Mouse (Mus musculus): Measurements from ENCODE around the gene Tnxb. TPM values are rescaled to one million over a fixed set of nuclear protein-coding genes. Genes with fewer than 3 reads are reported as not detected.
A peak's percentile ranks its signal among the peaks of the same experiment; 100 is the strongest.

Gene Tnxb
- polyA plus RNA-seq, 1 experiment from 2014 or later: 0.24 TPM

DNA sequence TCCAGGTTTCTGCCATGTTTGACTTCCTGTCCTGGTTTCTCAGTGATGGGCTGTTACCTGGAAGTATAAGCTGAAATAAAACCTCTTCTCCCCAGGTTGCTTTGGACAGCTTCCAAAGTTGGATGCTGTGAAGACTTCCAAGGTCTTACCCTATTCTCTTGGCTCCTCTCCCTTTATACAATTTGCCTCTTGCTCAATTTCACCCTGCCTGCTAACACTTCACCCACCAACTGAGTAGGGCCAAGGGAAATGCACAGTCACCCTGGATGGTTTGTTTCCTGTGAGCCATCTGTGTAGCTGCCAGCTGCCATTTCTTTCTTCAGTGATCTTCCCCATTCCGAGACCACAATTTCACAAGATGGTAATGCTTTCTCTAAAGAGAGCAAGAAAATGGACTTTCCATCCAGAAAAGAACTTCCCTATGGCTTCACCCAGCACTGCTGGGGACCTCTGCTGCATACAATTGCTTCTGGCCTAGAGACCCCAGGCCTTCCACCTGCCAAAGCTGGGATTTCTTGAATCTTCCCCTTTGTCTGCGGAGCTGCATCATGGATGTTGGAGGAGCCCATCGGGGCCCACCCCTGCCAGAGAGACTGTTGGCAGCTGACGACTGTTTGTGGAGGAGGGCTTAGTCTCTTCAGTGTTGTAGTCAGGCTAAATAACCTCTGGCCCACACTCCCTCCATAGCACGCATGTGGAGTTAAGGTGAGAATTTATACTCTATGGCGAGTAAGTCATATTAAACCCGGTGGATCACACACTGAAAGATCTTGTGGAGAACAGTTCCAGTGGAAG lies 30.7 kb upstream of the Tnxb start:
- H3K4me3 ChIP-seq (ENCODE audit: low read depth, low read length): no peak overlapping the region
- WGBS (ENCODE audit: insufficient replicate concordance): 70% methylated on average over 7 of the region's 7 CpGs
- H3K9ac ChIP-seq (ENCODE audit: low read depth, low read length): no peak overlapping the region
- peaks cover 2% of the 10 kb centered on the region; the same call in 1 of the 2 replicates for H3K27me3 ChIP-seq (ENCODE audit: control insufficient read depth, insufficient read depth, low read length)
- no peaks in the 10 kb centered on the region for H3K4me1 ChIP-seq (ENCODE audit: control insufficient read depth, insufficient read depth, low read length)
- no peak for ATAC-seq (replicated peaks; ENCODE audit: insufficient number of reproducible peaks, low FRiP score, low TSS enrichment)
- no peaks in the 10 kb centered on the region for H3K36me3 ChIP-seq (ENCODE audit: control insufficient read depth, insufficient read depth, low read length)
- H3K4me2 ChIP-seq: no peak overlapping the region
- H3K27ac ChIP-seq (ENCODE audit: low read depth, low read length): no peak overlapping the region
- H3K9me3 ChIP-seq (replicated peaks; ENCODE audit: control insufficient read depth, low read length): no peaks in the 10 kb centered on the region

DNA sequence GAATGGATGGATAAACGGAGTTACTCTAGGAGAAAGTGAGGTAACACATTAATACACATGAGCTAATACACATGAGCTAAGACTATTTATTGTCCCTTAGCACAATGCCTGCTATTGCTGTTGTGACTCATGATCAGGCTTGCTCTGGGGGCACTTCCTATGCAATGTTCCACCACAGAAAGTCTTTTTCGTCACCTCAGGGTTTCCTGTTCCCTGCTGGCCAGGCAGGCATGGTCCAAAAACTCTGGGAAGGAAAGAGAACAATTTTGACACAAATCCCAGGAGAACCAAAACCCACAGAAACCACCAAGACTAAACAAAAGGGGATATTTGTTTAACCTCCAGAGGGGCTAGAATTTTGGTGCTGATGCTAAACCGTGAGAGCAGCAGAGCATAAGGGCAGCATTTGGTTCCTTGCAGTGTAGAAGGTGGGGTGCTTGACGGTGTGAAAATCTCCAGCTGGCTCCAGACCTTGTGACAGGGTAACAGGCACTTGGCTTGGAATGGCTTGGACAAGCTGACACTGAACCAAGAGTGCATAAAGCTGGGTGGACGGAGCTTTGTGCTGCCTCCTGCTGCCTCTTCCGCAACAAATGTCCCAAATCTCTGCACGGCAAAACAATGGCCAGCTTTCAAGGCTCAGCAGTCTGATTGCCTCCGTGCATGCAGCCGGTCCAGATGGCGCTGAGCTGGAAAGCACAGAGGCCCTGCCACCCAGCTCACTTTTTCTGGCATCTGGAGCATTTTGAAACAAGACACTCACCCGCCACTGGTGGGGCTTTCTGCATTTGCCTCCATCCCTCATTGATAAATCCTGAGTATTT lies 29.3 kb upstream of the Tnxb start:
- Histone ChIP-seq H3K4me1 (ENCODE audit: control insufficient read depth, insufficient read depth, low read length) (peaks cover 7% of the 10 kb centered on the region; the same call in 1 of the 2 replicates), H3K4me3 (ENCODE audit: low read depth, low read length) (no peak overlapping the region), H3K27me3 (ENCODE audit: control insufficient read depth, insufficient read depth, low read length) (no peaks in the 10 kb centered on the region; the same call in 1 of the 2 replicates), H3K27ac (ENCODE audit: low read depth, low read length) (peak overlapping the region; percentile 37), H3K9ac (ENCODE audit: low read depth, low read length) (peak overlapping the region; percentile 22; the same call in 1 of the 2 replicates), H3K9me3 (replicated peaks; ENCODE audit: control insufficient read depth, low read length) (no peaks in the 10 kb centered on the region), H3K36me3 (ENCODE audit: control insufficient read depth, insufficient read depth, low read length) (no peaks in the 10 kb centered on the region), H3K4me2 (peak overlapping the region; percentile 8; the same call in 1 of the 2 replicates)
- ATAC-seq (replicated peaks; ENCODE audit: insufficient number of reproducible peaks, low FRiP score, low TSS enrichment): no peak
- WGBS (ENCODE audit: insufficient replicate concordance): 15% methylated on average over 11 of the region's 11 CpGs

DNA sequence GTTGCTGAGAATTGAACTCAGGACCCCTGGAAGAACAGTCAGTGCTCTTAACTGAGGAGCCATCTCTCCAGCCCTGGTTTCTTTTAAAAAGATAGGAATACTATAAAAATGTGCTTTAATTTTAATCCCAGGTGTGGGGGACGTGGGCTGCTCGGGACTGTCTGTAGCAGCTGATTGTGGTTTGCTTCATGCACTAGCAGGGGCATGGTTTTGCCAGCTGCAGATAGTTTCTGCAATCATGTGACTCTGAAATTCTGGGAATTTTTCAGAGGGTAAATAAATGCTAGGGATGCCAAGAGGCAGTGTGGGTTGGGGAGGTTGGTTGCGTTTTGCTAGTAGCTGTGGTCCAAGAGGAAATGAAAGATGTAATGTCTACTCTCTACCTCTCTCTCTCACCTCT lies 28.4 kb upstream of the Tnxb start:
- no peak overlapping the region for H3K9ac ChIP-seq (ENCODE audit: low read depth, low read length)
- H3K36me3 ChIP-seq (ENCODE audit: control insufficient read depth, insufficient read depth, low read length): no peaks in the 10 kb centered on the region
- peaks cover 7% of the 10 kb centered on the region; the same call in 1 of the 2 replicates for H3K4me1 ChIP-seq (ENCODE audit: control insufficient read depth, insufficient read depth, low read length)
- ATAC-seq (replicated peaks; ENCODE audit: insufficient number of reproducible peaks, low FRiP score, low TSS enrichment): no peak
- H3K4me2 ChIP-seq: no peak overlapping the region
- no peak overlapping the region for H3K27ac ChIP-seq (ENCODE audit: low read depth, low read length)
- no peak overlapping the region for H3K4me3 ChIP-seq (ENCODE audit: low read depth, low read length)
- WGBS (ENCODE audit: insufficient replicate concordance): 80% methylated on average over 3 of the region's 3 CpGs
- no peaks in the 10 kb centered on the region for H3K27me3 ChIP-seq (ENCODE audit: control insufficient read depth, insufficient read depth, low read length)
- no peaks in the 10 kb centered on the region for H3K9me3 ChIP-seq (replicated peaks; ENCODE audit: control insufficient read depth, low read length)

GRCm38 (mm10) chr17:34643379-34643778 lies 27.0 kb upstream of the Tnxb start:
- no peaks in the 10 kb centered on the region for H3K36me3 ChIP-seq (ENCODE audit: control insufficient read depth, insufficient read depth, low read length)
- no peak overlapping the region for H3K9ac ChIP-seq (ENCODE audit: low read depth, low read length)
- peaks cover 15% of the 10 kb centered on the region for H3K4me1 ChIP-seq (ENCODE audit: control insufficient read depth, insufficient read depth, low read length)
- ATAC-seq (replicated peaks; ENCODE audit: insufficient number of reproducible peaks, low FRiP score, low TSS enrichment): no peak
- H3K27ac ChIP-seq (ENCODE audit: low read depth, low read length): no peak overlapping the region
- no peaks in the 10 kb centered on the region for H3K27me3 ChIP-seq (ENCODE audit: control insufficient read depth, insufficient read depth, low read length)
- H3K4me2 ChIP-seq: no peak overlapping the region
- no peaks in the 10 kb centered on the region for H3K9me3 ChIP-seq (replicated peaks; ENCODE audit: control insufficient read depth, low read length)
- no peak overlapping the region for H3K4me3 ChIP-seq (ENCODE audit: low read depth, low read length)
- 79% methylated on average over 4 of the region's 4 CpGs for WGBS (ENCODE audit: insufficient replicate concordance)

- no peak overlapping the region for H3K4me2 ChIP-seq
- WGBS (ENCODE audit: insufficient replicate concordance): 74% methylated on average over 10 of the region's 10 CpGs
- ATAC-seq (replicated peaks; ENCODE audit: insufficient number of reproducible peaks, low FRiP score, low TSS enrichment): no peak
Observed at GRCm38 (mm10) chr17:34643944-34644343, 26.4 kb upstream of the Tnxb start.

DNA sequence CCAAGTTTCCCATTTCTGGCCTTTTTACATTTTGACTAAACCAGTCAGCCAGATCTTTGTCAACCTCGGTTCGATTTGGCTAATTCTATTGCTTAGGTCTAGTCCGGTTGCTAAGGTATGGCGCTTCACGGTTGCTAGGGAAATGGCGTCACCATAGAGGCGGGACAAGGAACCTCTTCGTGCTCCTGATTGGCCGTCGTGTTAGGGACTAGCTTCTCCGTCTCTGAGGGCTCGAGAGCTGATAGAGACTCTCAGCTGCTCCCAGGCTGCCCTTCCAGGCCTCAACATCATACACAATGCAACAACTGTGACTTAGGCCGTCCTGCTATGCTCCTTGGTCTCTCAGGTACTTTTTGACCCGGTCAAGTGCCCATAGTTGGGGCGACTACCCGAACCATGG lies 25.7 kb upstream of the Tnxb start, which contains the start of gene Fkbpl:
Gene Fkbpl, plus strand, starts transcription at position 157 of the 400 bp plus-strand sequence.
- peak; percentile 70 for ATAC-seq (replicated peaks; ENCODE audit: insufficient number of reproducible peaks, low FRiP score, low TSS enrichment)
- peak within 1 kb of the TSS; percentile 71 for H3K4me2 ChIP-seq
- 1% methylated on average over 16 of the region's 16 CpGs for WGBS (ENCODE audit: insufficient replicate concordance)

More at GRCm38 (mm10) chr17:34643944-34644343, 26.4 kb upstream of the Tnxb start:
- no peak overlapping the region for H3K4me3 ChIP-seq (ENCODE audit: low read depth, low read length)
- no peak overlapping the region for H3K9ac ChIP-seq (ENCODE audit: low read depth, low read length)
- no peaks in the 10 kb centered on the region for H3K9me3 ChIP-seq (replicated peaks; ENCODE audit: control insufficient read depth, low read length)
- H3K27me3 ChIP-seq (ENCODE audit: control insufficient read depth, insufficient read depth, low read length): no peaks in the 10 kb centered on the region
- no peak overlapping the region for H3K27ac ChIP-seq (ENCODE audit: low read depth, low read length)
- H3K36me3 ChIP-seq (ENCODE audit: control insufficient read depth, insufficient read depth, low read length): no peaks in the 10 kb centered on the region
- H3K4me1 ChIP-seq (ENCODE audit: control insufficient read depth, insufficient read depth, low read length): peaks cover 15% of the 10 kb centered on the region

GRCm38 (mm10) chr17:34645256-34645829 lies 25.0 kb upstream of the Tnxb start:
- WGBS (ENCODE audit: insufficient replicate concordance): 34% methylated on average over 10 of the region's 10 CpGs
- Histone ChIP-seq H3K4me1 (ENCODE audit: control insufficient read depth, insufficient read depth, low read length) (peaks cover 15% of the 10 kb centered on the region), H3K9ac (ENCODE audit: low read depth, low read length) (peak overlapping the region; percentile 76; the same call in 1 of the 2 replicates), H3K9me3 (replicated peaks; ENCODE audit: control insufficient read depth, low read length) (no peaks in the 10 kb centered on the region), H3K27ac (ENCODE audit: low read depth, low read length) (0 out of 2 replicates have a peak overlapping the region, but pooled peaks have one; percentile 47), H3K4me3 (ENCODE audit: low read depth, low read length) (peak overlapping the region; percentile 55), H3K27me3 (ENCODE audit: control insufficient read depth, insufficient read depth, low read length) (no peaks in the 10 kb centered on the region), H3K4me2 (peak overlapping the region; percentile 71), H3K36me3 (ENCODE audit: control insufficient read depth, insufficient read depth, low read length) (no peaks in the 10 kb centered on the region)
- ATAC-seq (replicated peaks; ENCODE audit: insufficient number of reproducible peaks, low FRiP score, low TSS enrichment): no peak

More for the DNA sequence above, 25.7 kb upstream of the Tnxb start, which contains the start of gene Fkbpl:
- Histone ChIP-seq H3K36me3 (ENCODE audit: control insufficient read depth, insufficient read depth, low read length) (no peaks in the 10 kb centered on the region), H3K27ac (ENCODE audit: low read depth, low read length) (peak within 1 kb of the TSS; percentile 47), H3K4me3 (ENCODE audit: low read depth, low read length) (peak within 1 kb of the TSS; percentile 55), H3K9ac (ENCODE audit: low read depth, low read length) (peak within 1 kb of the TSS; percentile 76), H3K4me1 (ENCODE audit: control insufficient read depth, insufficient read depth, low read length) (peaks cover 15% of the 10 kb centered on the region), H3K27me3 (ENCODE audit: control insufficient read depth, insufficient read depth, low read length) (no peaks in the 10 kb centered on the region), H3K9me3 (replicated peaks; ENCODE audit: control insufficient read depth, low read length) (no peaks in the 10 kb centered on the region)

- Histone ChIP-seq H3K4me3 (ENCODE audit: low read depth, low read length) (no peak overlapping the region), H3K4me2 (peak overlapping the region; percentile 71), H3K9me3 (replicated peaks; ENCODE audit: control insufficient read depth, low read length) (no peaks in the 10 kb centered on the region), H3K9ac (ENCODE audit: low read depth, low read length) (no peak overlapping the region), H3K36me3 (ENCODE audit: control insufficient read depth, insufficient read depth, low read length) (peaks cover 5% of the 10 kb centered on the region), H3K27ac (ENCODE audit: low read depth, low read length) (no peak overlapping the region), H3K27me3 (ENCODE audit: control insufficient read depth, insufficient read depth, low read length) (no peaks in the 10 kb centered on the region), H3K4me1 (ENCODE audit: control insufficient read depth, insufficient read depth, low read length) (peaks cover 15% of the 10 kb centered on the region)
- ATAC-seq (replicated peaks; ENCODE audit: insufficient number of reproducible peaks, low FRiP score, low TSS enrichment): no peak
- WGBS (ENCODE audit: insufficient replicate concordance): 83% methylated on average over 30 of the region's 30 CpGs
Observed at GRCm38 (mm10) chr17:34645831-34646511, 24.4 kb upstream of the Tnxb start.

Data from heart, embryonic 11.5 days (tissue).